Mouse (Mus musculus): ENCODE measurements around the gene Tsen54. TPM values are rescaled to one million over a fixed set of nuclear protein-coding genes. Genes with fewer than 3 reads are reported as not detected.

Gene Tsen54
- polyA plus RNA-seq, 1 experiment from 2014 or later = 20.1 TPM

DNA sequence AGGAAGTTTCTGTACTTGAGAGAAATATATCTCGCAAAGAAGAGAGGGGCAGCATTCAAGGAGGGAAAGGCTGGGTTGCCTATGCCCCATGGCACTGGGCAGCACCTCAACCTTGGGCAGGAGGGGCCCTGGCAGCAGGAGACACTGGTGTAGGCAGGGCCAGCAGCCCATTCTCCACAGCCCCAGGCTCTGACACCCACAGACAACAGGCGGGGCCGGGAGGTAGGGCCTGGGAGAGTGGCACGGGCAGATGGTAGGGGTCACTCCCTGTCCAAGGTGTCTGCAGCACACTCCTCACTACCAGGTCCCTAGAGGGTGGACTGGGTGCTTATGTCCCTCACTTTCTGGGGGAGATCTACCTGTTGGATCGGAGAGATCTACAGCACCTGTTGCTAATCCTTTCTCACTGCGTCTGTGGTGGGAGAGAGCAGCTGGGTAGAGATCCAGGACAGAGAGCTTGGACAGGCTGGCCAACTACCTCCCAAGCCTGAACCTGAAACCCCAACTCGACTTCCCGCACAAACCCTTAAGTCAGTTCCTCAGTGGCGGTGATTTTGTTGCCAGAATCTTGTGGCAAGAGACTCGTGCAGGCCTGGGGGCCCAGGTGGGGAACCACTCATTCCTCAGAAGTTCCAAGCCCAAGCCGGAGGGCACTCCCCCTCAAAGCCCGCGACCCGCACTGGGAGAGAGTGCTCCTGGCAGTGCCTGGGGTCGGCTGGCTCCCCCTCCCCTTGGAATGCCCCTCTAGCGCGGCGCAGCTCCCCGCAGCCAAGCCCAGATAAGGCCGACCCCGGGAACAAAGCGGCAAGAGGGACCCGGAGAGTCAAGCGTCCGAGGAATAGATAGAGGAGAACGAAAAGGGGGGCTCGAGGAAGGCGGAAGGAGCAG, 1.7 kb upstream of the Tsen54 start:
- ATAC-seq (ENCODE audit: low read depth) (peak; percentile 2), DNase-seq (no peak)

GRCm38 (mm10) chr11:115813507-115814296, 822 bp upstream of the Tsen54 start, which contains the start of gene Caskin2:
Caskin2 (minus strand) TSS chr11:115813639.
- WGBS (ENCODE audit: insufficient replicate concordance) = under 1% methylated on average over 43 of the region's 44 CpGs
- Histone ChIP-seq H3K4me1 (replicated peaks) (peaks cover 65% of the 10 kb centered on the region), H3K9me3 (replicated peaks) (no peaks in the 10 kb centered on the region)

More for the DNA sequence above, 1.7 kb upstream of the Tsen54 start:
- H3K27ac ChIP-seq = peak overlapping the region; percentile 84
- H3K4me3 ChIP-seq (replicated peaks) = peak overlapping the region; percentile 76
- no peaks in the 10 kb centered on the region for H3K9me3 ChIP-seq (replicated peaks)
- H3K4me1 ChIP-seq (replicated peaks) = peaks cover 75% of the 10 kb centered on the region
- peak overlapping the region; percentile 87 for H3K9ac ChIP-seq
- H3K27me3 ChIP-seq = no peaks in the 10 kb centered on the region
- peaks cover 31% of the 10 kb centered on the region for H3K36me3 ChIP-seq
- 11% methylated on average over 28 of the region's 28 CpGs for WGBS (ENCODE audit: insufficient replicate concordance)
- peak overlapping the region; percentile 95 for H3K4me2 ChIP-seq

DNA sequence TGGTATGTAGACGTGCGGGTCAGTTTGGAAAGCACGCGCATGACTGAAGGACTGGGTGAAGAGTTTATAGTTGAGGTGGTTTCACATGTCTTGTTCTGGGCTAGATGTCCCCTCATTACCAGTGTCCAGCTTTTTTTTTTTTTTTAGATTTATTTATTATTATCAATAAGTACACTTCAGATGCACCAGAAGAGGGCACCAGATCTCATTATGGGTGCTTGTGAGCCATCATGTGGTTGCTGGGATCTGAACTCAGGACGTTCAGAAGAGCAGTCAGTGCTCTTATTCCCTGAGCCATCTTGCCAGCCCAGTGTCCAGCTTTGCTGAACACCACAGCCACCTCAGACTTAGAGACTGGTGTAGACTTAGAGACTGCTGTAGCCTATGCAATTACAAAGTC, 2.8 kb downstream of the Tsen54 start:
- 87% methylated on average over 5 of the region's 5 CpGs for WGBS (ENCODE audit: insufficient replicate concordance)
- Histone ChIP-seq H3K27me3 (no peaks in the 10 kb centered on the region), H3K4me1 (replicated peaks) (peaks cover 29% of the 10 kb centered on the region), H3K4me2 (no peak overlapping the region), H3K9ac (no peak overlapping the region), H3K36me3 (peaks cover 51% of the 10 kb centered on the region), H3K27ac (no peak overlapping the region), H3K4me3 (replicated peaks) (no peak overlapping the region), H3K9me3 (replicated peaks) (no peaks in the 10 kb centered on the region)
- ATAC-seq (ENCODE audit: low read depth) (no peak), DNase-seq (no peak)

More at GRCm38 (mm10) chr11:115813507-115814296, 822 bp upstream of the Tsen54 start, which contains the start of gene Caskin2:
- Histone ChIP-seq H3K9ac (peak within 1 kb of the TSS; percentile 87), H3K36me3 (peaks cover 38% of the 10 kb centered on the region), H3K27me3 (no peaks in the 10 kb centered on the region), H3K4me3 (replicated peaks) (peak within 1 kb of the TSS; percentile 76), H3K4me2 (peak within 1 kb of the TSS; percentile 95), H3K27ac (peak within 1 kb of the TSS; percentile 84)
- DNase-seq (peak; percentile 93), ATAC-seq (ENCODE audit: low read depth) (peak; percentile 88)

DNA sequence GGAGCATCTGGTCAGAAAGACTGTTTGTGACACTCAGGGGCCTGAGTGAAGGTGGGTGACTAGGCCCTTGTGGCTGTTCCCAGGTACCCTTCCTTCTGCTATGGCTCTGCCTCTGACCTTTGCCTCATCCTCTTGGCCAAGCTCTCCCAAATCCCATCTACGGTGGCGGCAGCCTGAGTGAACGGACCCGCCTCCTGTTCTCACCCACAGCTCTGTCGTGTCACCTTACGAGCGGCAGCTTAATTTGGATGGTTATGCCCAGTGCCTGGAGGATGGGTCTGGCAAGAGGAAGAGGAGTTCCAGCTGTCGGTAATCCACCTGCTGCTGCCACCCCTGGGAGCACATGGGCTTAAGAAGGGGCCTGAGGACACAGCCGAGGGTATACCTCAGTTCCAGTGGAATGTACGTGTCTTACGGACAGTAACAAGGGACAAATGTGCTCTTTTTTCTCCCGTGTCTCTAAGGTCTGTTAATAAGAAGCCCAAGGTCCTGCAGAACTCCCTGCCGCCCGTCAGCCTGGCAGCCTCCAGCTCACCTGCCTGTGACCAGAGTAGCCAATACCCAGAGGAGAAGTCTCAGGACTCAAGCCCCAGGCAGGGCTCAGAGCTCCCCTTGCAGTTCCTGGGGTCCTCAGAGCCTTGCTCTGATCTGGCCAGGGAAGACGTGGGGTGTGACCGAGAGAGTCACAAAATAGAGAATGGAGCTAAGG, 5.5 kb downstream of the Tsen54 start:
- DNase-seq = no peak
- Histone ChIP-seq H3K9me3 (replicated peaks) (no peaks in the 10 kb centered on the region), H3K27me3 (no peaks in the 10 kb centered on the region), H3K4me3 (replicated peaks) (no peak overlapping the region), H3K4me1 (replicated peaks) (peaks cover 33% of the 10 kb centered on the region), H3K4me2 (no peak overlapping the region), H3K36me3 (peaks cover 55% of the 10 kb centered on the region), H3K9ac (peak overlapping the region; percentile 19; the same call in 1 of the 2 replicates), H3K27ac (no peak overlapping the region)
- no peak for ATAC-seq (ENCODE audit: low read depth)
- WGBS (ENCODE audit: insufficient replicate concordance) = 89% methylated on average over 16 of the region's 16 CpGs

DNA sequence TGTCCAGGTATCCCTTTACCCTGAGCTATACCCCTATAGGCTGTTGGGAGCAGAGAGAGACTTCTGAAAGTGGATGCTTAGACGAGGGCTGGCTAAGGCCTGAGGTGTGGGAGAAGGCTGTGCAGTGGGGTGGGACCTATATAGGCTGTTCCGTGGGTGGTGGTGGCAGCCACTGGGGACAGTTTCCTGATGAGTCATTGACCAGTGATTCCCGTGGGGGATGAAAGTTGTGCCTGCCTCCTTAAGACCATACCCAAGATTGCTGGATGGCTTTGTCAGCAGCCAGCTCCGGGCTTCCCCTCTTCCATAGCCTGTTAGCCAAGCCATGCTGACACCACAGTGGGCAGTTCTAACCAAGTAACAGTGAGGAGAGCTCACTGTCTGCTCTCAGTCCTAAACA, 6.5 kb downstream of the Tsen54 start:
- Histone ChIP-seq H3K27ac (no peak overlapping the region), H3K4me3 (replicated peaks) (no peak overlapping the region), H3K9ac (no peak overlapping the region; the same call in 1 of the 2 replicates), H3K36me3 (peaks cover 55% of the 10 kb centered on the region), H3K9me3 (replicated peaks) (no peaks in the 10 kb centered on the region), H3K4me1 (replicated peaks) (peaks cover 31% of the 10 kb centered on the region), H3K4me2 (no peak overlapping the region), H3K27me3 (no peaks in the 10 kb centered on the region; the same call in 1 of the 2 replicates)
- 66% methylated on average over 4 of the region's 4 CpGs for WGBS (ENCODE audit: insufficient replicate concordance)
- ATAC-seq (ENCODE audit: low read depth) (no peak), DNase-seq (no peak)

DNA sequence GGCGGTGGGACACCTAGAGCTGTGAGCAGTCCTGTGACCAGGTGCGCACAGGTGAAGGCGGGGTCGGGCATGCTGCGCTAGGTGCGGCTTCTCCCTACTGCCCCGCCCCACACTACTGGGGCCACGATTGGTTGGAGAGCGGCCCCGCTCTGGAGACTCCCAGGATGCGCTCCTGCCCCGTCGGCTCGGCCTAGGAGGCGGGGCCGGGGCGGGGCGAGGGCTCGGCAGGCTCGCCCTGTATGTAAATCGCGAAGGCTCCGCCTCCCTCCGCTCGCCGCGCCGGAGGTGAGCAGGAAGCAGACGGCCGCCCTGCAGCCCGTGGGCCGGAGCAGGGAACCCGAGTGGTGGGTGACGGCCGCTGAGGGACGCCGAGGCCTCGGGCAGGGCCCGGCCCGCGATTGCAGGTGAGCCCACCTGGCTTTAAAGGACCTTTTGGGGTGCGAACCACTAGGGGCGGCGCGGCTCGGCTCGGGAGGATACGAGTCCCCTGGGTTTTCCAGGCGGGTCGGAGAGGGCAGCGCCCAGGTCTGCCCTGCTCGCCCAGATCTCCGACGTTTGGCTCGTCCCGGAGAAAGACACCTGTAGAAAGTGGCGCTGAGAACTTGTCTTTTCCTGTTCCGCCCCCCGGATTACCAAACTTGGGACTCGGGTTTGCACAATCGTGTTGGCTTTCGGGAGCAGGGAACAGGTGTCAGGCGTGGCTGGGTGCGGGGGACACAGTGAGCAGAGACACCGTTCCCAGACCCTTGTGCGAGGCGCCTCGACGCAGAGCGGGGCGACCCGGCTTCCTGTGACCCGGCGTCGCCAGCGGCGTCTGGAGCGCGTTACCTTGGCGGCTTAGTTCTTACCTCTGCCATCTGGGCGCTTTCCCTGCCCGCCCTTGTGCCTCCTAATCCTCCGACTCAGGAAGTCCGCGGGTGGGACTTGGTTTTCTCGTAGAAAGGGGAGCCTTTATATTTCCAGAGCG, 9.5 kb downstream of the Tsen54 start, which contains the start of gene Llgl2:
Llgl2 (plus strand) TSS at position 276 of the 967 bp plus-strand sequence.
- WGBS (ENCODE audit: insufficient replicate concordance) = under 1% methylated on average over 84 of the region's 87 CpGs
- peak within 1 kb of the TSS; percentile 91 for H3K4me2 ChIP-seq
- peaks cover 34% of the 10 kb centered on the region for H3K36me3 ChIP-seq
- ATAC-seq (ENCODE audit: low read depth) = peak; percentile 96
- no peaks in the 10 kb centered on the region; the same call in 1 of the 2 replicates for H3K27me3 ChIP-seq
- peaks cover 51% of the 10 kb centered on the region for H3K4me1 ChIP-seq (replicated peaks)
- peak within 1 kb of the TSS; percentile 88 for H3K9ac ChIP-seq
- no peaks in the 10 kb centered on the region for H3K9me3 ChIP-seq (replicated peaks)
- peak; percentile 86 for DNase-seq
- peak within 1 kb of the TSS; percentile 74 for H3K27ac ChIP-seq
- peak within 1 kb of the TSS; percentile 83 for H3K4me3 ChIP-seq (replicated peaks)

DNA sequence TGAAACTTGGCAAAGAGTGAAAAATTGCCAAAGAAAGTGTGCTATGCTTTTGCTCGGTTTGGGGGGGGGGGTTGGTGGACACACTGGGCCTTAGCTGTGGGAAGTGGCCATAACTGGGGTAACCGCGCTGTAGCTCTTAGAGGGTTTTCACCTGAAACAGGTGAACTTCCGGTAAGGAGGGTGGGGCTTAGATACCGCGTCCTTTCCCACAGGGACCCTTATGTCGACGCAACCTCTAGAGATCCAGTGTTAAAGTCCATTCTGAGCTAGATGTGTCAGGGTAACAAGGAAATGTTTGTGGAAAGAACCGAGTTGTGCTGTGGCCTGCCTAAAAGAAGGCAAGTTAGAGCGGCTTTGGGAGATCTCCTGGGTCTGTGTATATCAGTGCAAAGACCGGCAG, 10.3 kb downstream of the Tsen54 start:
- Histone ChIP-seq H3K9ac (peak overlapping the region; percentile 88), H3K4me2 (peak overlapping the region; percentile 91), H3K9me3 (replicated peaks) (no peaks in the 10 kb centered on the region), H3K27ac (no peak overlapping the region; the same call in 1 of the 2 replicates), H3K4me3 (replicated peaks) (peak overlapping the region; percentile 83), H3K27me3 (no peaks in the 10 kb centered on the region; the same call in 1 of the 2 replicates), H3K36me3 (peaks cover 29% of the 10 kb centered on the region), H3K4me1 (replicated peaks) (peaks cover 59% of the 10 kb centered on the region)
- ATAC-seq (ENCODE audit: low read depth) (no peak), DNase-seq (no peak)
- 19% methylated on average over 11 of the region's 11 CpGs for WGBS (ENCODE audit: insufficient replicate concordance)

DNA sequence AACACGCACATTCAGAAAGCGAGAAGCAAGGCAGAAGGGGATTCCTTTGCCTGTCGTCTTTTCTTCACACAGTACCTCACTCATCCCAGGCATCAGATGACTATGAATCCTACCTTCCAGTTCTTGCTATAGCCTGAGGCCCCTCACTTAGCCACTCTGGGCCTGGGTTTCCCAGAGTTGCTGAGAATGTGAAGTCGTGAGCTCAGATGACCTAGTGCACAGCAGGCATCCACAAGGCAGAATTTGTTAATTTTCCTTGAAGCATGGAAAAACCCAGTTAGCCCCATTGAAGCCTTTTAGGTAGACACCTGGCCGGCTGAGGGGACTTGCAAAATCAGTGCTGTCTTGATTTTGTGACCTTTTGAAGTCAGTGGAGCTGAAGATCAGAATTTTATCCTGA, 12.0 kb downstream of the Tsen54 start:
- no peak overlapping the region for H3K27ac ChIP-seq
- H3K36me3 ChIP-seq = peaks cover 12% of the 10 kb centered on the region
- H3K27me3 ChIP-seq = no peaks in the 10 kb centered on the region; the same call in 1 of the 2 replicates
- peaks cover 75% of the 10 kb centered on the region for H3K4me1 ChIP-seq (replicated peaks)
- DNase-seq (no peak), ATAC-seq (ENCODE audit: low read depth) (no peak)
- H3K4me3 ChIP-seq (replicated peaks) = no peak overlapping the region
- H3K9me3 ChIP-seq (replicated peaks) = no peaks in the 10 kb centered on the region
- H3K9ac ChIP-seq = no peak overlapping the region
- 66% methylated on average over 5 of the region's 5 CpGs for whole genome bisulfite sequencing (ENCODE audit: insufficient replicate concordance)
- no peak overlapping the region for H3K4me2 ChIP-seq

DNA sequence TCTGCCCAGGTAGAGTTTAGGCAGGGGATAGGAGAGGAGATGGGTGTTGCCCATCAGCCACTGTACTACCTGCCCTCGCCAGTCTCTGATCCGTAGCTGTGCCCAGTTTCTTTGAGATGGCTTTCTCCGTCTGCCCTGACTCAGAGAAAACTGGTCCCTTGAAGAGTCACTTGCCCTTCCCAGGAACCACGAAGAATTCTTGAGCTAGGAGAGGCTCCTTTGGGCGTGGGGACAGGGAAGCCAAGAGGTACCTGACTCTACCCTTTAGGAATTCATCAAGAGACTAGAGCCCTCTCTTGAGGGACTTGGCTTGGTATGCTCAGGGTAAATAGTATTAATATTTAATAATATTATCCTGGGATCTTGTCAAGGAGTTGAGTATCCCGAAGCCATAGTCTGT, 13.1 kb downstream of the Tsen54 start:
- H3K4me1 ChIP-seq (replicated peaks) = peaks cover 87% of the 10 kb centered on the region
- 71% methylated on average over 6 of the region's 6 CpGs for WGBS (ENCODE audit: insufficient replicate concordance)
- ATAC-seq (ENCODE audit: low read depth) = no peak

GRCm38 (mm10) chr11:115829036-115829435, 14.5 kb downstream of the Tsen54 start:
- no peak overlapping the region for H3K4me3 ChIP-seq (replicated peaks)
- peak overlapping the region; percentile 25; the same call in 1 of the 2 replicates for H3K27ac ChIP-seq
- ATAC-seq (ENCODE audit: low read depth) = no peak
- H3K9me3 ChIP-seq (replicated peaks) = no peaks in the 10 kb centered on the region
- DNase-seq = no peak
- no peak overlapping the region for H3K9ac ChIP-seq
- H3K4me1 ChIP-seq (replicated peaks) = peaks cover 93% of the 10 kb centered on the region
- no peaks in the 10 kb centered on the region; the same call in 1 of the 2 replicates for H3K27me3 ChIP-seq
- WGBS (ENCODE audit: insufficient replicate concordance) = 49% methylated on average over 4 of the region's 4 CpGs
- no peaks in the 10 kb centered on the region for H3K36me3 ChIP-seq
- no peak overlapping the region for H3K4me2 ChIP-seq

More for the DNA sequence above, 13.1 kb downstream of the Tsen54 start:
- Histone ChIP-seq H3K4me3 (replicated peaks) (no peak overlapping the region), H3K27ac (no peak overlapping the region), H3K36me3 (peaks cover 2% of the 10 kb centered on the region; the same call in 1 of the 2 replicates), H3K9ac (no peak overlapping the region; the same call in 1 of the 2 replicates), H3K4me2 (no peak overlapping the region), H3K27me3 (no peaks in the 10 kb centered on the region; the same call in 1 of the 2 replicates), H3K9me3 (replicated peaks) (no peaks in the 10 kb centered on the region)
- no peak for DNase-seq
